Mouse (Mus musculus): Measurements from ENCODE around the gene 1700001O22Rik. TPM values are rescaled to one million over a fixed set of nuclear protein-coding genes. Genes with fewer than 3 reads are reported as not detected.

The 1700001O22Rik gene
- polyA plus RNA-seq, 1 experiment from 2014 or later: 1.8 TPM

DNA sequence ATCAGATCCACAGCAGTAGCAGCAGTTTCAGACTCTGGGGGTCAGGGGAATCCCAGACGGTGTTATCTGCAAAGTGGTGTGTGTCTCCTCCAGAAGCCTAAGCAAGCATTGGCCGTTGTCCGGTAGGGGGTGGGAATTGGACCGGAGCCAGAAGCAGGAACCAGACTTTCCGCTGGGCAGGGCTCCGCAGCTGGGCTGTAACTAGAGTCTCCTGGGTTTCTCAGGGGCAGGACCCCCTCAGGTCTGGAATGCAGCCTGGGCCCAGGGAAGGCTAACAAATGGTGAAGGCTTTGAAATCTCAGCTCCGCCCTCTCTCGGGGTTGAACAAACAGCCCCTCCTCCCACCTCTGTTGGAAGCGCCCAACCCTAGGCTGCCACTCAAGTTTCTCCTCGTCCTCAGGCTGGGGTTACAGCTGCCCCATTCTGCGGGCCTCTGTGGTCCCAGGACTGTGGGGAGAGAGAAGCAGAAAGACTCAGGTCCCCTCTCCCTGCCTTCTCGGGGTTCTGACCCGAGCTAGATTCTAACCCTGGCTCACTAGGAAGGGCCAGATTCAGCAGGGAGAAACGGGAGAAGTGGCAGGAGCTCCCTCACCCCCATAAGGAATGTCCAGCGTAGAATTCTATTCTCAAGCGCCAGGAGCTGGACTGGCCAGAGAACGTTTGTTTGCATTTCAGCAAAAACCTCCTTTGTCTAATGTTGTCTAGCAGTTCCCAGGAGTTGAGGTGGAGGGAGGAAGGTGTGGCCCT lies 44.9 kb downstream of the 1700001O22Rik start:
- Histone ChIP-seq H3K36me3 (ENCODE audit: control insufficient read depth, insufficient read depth, low read length) (no peaks in the 10 kb centered on the region), H3K4me2 (ENCODE audit: low read depth) (peak overlapping the region; percentile 24; the same call in 1 of the 2 replicates), H3K9ac (ENCODE audit: low read length) (peak overlapping the region; percentile 55), H3K4me3 (ENCODE audit: low read depth, low read length) (no peak overlapping the region), H3K27ac (ENCODE audit: low read depth, low read length) (peak overlapping the region; percentile 78), H3K9me3 (ENCODE audit: control insufficient read depth, low read length) (0 out of 2 replicates have a peak, but pooled peaks cover 3% of the 10 kb centered on the region), H3K27me3 (ENCODE audit: control insufficient read depth, insufficient read depth, low read length) (no peaks in the 10 kb centered on the region), H3K4me1 (ENCODE audit: control insufficient read depth, insufficient read depth, low read length) (peaks cover 23% of the 10 kb centered on the region)
- DNase-seq (ENCODE audit: low spot score) (peak; percentile 87), ATAC-seq (ENCODE audit: insufficient read depth, low FRiP score, low TSS enrichment) (peak; percentile 83)
- WGBS: under 1% methylated on average over 17 of the region's 17 CpGs

DNA sequence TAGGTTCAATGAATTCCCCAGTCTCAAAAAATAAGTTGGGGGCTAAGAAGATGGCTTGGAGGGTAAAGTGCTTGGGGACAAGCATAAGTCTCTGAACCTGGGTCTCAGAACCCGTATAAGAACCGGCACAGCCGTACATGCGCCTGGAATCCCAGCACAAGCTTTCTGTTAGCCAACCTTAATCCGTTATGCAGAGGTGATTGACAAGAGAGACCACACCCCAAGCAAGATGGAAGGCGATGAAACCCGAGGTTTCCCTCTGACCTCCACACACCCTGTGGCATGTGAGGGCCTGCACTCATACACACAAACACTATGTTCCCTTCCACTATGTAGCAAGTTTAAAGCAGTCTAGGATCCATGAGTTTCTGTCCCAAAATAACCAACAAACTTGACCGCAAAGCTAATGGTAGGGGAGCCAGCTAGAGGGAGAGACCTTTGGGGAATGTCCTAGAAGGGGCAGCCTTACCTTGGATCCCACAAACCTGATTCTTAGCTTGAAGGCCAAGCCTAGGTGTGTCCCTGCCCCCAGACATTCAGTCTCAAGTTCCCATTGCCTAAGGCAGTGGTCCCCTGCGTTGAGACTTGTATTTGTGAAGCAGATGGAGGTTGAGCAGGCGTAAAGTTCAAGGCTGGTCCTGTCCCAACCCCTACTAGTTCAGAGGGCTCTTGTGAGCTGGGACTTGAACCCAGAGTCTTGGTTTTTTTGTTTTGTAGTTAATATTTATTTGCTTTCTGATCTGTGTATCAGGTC lies 46.3 kb downstream of the 1700001O22Rik start:
- H3K9ac ChIP-seq (ENCODE audit: low read length): no peak overlapping the region
- no peaks in the 10 kb centered on the region for H3K36me3 ChIP-seq (ENCODE audit: control insufficient read depth, insufficient read depth, low read length)
- H3K4me3 ChIP-seq (ENCODE audit: low read depth, low read length): no peak overlapping the region
- no peak for ATAC-seq (ENCODE audit: insufficient read depth, low FRiP score, low TSS enrichment)
- WGBS: 89% methylated on average over 10 of the region's 10 CpGs
- peaks cover 23% of the 10 kb centered on the region for H3K4me1 ChIP-seq (ENCODE audit: control insufficient read depth, insufficient read depth, low read length)
- no peak overlapping the region for H3K27ac ChIP-seq (ENCODE audit: low read depth, low read length)
- H3K27me3 ChIP-seq (ENCODE audit: control insufficient read depth, insufficient read depth, low read length): no peaks in the 10 kb centered on the region
- DNase-seq (ENCODE audit: low spot score): no peak
- H3K4me2 ChIP-seq (ENCODE audit: low read depth): no peak overlapping the region
- 0 out of 2 replicates have a peak, but pooled peaks cover 3% of the 10 kb centered on the region for H3K9me3 ChIP-seq (ENCODE audit: control insufficient read depth, low read length)

DNA sequence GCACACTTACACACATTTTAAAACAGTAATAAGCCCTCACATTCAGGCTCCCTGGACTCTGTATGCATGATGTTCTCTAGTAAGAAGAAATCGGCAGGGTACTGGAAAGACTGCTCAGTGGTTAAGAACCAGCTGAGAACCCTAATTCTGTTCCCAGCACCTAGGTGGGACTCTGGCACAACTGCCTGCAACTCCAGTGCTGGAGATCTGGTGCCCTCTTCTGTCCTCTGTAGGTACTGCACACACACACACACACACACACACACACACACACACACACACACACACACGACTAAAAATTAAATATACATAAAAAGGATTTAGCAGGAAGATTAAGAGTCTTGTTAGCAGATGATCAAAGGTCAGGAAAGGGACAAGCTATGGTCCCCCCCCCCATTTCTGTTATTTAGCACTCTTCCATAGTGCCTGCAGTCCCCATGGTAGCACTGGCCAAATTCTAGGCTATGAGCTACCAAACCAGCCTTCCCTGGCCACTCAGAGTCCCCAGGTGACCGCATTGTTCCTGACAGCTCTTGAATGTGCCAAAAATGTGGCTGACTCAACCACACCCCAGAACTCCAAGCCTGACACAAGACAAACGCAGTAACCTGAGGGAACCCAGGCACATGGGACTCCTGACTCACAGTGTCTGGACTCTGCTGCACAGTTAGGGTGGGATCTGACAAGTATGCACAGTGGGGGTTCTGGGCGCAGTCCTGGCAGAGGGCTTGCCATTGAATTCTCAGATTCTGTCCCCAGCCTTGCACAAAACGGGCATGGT lies 47.3 kb downstream of the 1700001O22Rik start:
- Histone ChIP-seq H3K9ac (ENCODE audit: low read length) (no peak overlapping the region), H3K9me3 (ENCODE audit: control insufficient read depth, low read length) (0 out of 2 replicates have a peak, but pooled peaks cover 3% of the 10 kb centered on the region), H3K27ac (ENCODE audit: low read depth, low read length) (no peak overlapping the region), H3K27me3 (ENCODE audit: control insufficient read depth, insufficient read depth, low read length) (no peaks in the 10 kb centered on the region), H3K4me1 (ENCODE audit: control insufficient read depth, insufficient read depth, low read length) (peaks cover 23% of the 10 kb centered on the region), H3K36me3 (ENCODE audit: control insufficient read depth, insufficient read depth, low read length) (no peaks in the 10 kb centered on the region), H3K4me3 (ENCODE audit: low read depth, low read length) (no peak overlapping the region), H3K4me2 (ENCODE audit: low read depth) (no peak overlapping the region)
- DNase-seq (ENCODE audit: low spot score) (no peak), ATAC-seq (ENCODE audit: insufficient read depth, low FRiP score, low TSS enrichment) (no peak)
- WGBS: 95% methylated on average over 6 of the region's 6 CpGs

DNA sequence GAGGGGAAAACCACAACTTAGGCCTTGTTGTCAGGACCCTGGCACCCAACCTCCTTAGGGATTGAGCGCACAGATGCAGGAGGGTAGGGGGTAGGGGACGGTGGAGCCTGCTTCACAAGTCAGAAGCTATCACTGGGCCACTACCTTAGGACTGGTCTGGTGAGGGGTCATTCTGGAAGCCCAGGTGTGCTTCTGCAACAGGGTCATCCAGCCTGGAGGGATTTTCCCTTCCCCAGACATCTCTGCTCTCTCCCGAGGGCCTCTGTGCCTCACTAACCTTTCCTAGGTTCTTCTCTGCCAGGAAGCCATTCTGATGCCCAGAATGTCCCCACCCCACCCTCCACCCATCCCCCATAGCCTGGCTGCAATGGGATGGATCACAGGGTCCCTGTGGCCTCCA lies 48.6 kb downstream of the 1700001O22Rik start:
- Histone ChIP-seq H3K4me2 (ENCODE audit: low read depth) (no peak overlapping the region), H3K9ac (ENCODE audit: low read length) (no peak overlapping the region), H3K9me3 (ENCODE audit: control insufficient read depth, low read length) (0 out of 2 replicates have a peak, but pooled peaks cover 3% of the 10 kb centered on the region), H3K27ac (ENCODE audit: low read depth, low read length) (no peak overlapping the region), H3K36me3 (ENCODE audit: control insufficient read depth, insufficient read depth, low read length) (no peaks in the 10 kb centered on the region), H3K27me3 (ENCODE audit: control insufficient read depth, insufficient read depth, low read length) (no peaks in the 10 kb centered on the region), H3K4me3 (ENCODE audit: low read depth, low read length) (no peak overlapping the region), H3K4me1 (ENCODE audit: control insufficient read depth, insufficient read depth, low read length) (peaks cover 16% of the 10 kb centered on the region)
- ATAC-seq (ENCODE audit: insufficient read depth, low FRiP score, low TSS enrichment) (no peak), DNase-seq (ENCODE audit: low spot score) (no peak)
- WGBS: 90% methylated on average over 3 of the region's 3 CpGs

DNA sequence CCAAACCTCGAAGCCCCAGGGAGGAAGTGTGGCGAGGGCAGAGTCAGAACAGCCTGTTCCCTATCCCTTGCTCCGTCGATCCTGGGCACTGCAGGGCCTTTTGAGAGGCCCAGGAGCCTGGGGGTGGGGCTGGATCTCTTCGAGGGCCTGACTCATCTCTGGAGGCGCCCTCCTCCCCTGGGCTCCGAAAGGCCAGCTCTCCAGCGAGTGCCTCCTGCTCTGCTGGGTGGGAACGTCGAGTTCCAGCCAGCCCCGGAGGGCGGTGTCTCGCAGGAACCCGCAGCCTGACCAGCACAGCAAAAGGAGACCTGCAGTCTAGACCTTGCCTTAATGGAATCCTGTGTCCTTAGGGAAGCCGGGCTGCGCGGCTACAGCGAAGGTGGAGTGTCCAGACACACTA lies 50.2 kb downstream of the 1700001O22Rik start:
- Histone ChIP-seq H3K27ac (ENCODE audit: low read depth, low read length) (no peak overlapping the region), H3K9ac (ENCODE audit: low read length) (peak overlapping the region; percentile 22), H3K9me3 (ENCODE audit: control insufficient read depth, low read length) (0 out of 2 replicates have a peak, but pooled peaks cover 3% of the 10 kb centered on the region)

DNA sequence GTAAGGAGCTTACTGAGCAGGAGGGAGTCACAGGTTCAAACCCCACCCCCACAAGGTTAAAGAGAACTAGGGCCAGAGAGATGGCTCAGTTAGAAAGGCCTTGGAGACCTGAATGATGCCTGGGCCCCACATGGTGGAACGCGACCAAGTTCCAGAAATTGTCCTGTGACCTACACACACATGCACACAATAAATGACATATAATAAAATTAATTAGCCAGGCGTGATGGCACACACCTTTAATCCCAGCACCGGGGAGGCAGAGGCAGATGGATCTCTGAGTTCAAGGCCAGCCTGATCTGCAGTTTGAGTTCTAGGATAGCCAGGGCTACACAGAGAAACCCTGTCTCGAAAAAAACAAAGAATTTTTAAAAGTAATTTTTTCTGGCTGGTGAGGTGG lies 51.0 kb downstream of the 1700001O22Rik start:
- H3K27me3 ChIP-seq (ENCODE audit: control insufficient read depth, insufficient read depth, low read length): no peaks in the 10 kb centered on the region
- DNase-seq (ENCODE audit: low spot score) (no peak), ATAC-seq (ENCODE audit: insufficient read depth, low FRiP score, low TSS enrichment) (no peak)
- H3K9me3 ChIP-seq (ENCODE audit: control insufficient read depth, low read length): 0 out of 2 replicates have a peak, but pooled peaks cover 3% of the 10 kb centered on the region
- H3K4me2 ChIP-seq (ENCODE audit: low read depth): no peak overlapping the region
- no peak overlapping the region for H3K9ac ChIP-seq (ENCODE audit: low read length)
- no peaks in the 10 kb centered on the region for H3K4me1 ChIP-seq (ENCODE audit: control insufficient read depth, insufficient read depth, low read length)
- no peaks in the 10 kb centered on the region for H3K36me3 ChIP-seq (ENCODE audit: control insufficient read depth, insufficient read depth, low read length)
- WGBS: 95% methylated on average over 5 of the region's 5 CpGs
- H3K27ac ChIP-seq (ENCODE audit: low read depth, low read length): no peak overlapping the region
- no peak overlapping the region for H3K4me3 ChIP-seq (ENCODE audit: low read depth, low read length)

More for the DNA sequence above, 50.2 kb downstream of the 1700001O22Rik start:
- no peak overlapping the region for H3K4me3 ChIP-seq (ENCODE audit: low read depth, low read length)
- DNase-seq (ENCODE audit: low spot score): no peak
- no peaks in the 10 kb centered on the region for H3K36me3 ChIP-seq (ENCODE audit: control insufficient read depth, insufficient read depth, low read length)
- no peaks in the 10 kb centered on the region for H3K4me1 ChIP-seq (ENCODE audit: control insufficient read depth, insufficient read depth, low read length)
- no peaks in the 10 kb centered on the region for H3K27me3 ChIP-seq (ENCODE audit: control insufficient read depth, insufficient read depth, low read length)
- WGBS: 23% methylated on average over 18 of the region's 18 CpGs
- ATAC-seq (ENCODE audit: insufficient read depth, low FRiP score, low TSS enrichment): no peak
- H3K4me2 ChIP-seq (ENCODE audit: low read depth): no peak overlapping the region

DNA sequence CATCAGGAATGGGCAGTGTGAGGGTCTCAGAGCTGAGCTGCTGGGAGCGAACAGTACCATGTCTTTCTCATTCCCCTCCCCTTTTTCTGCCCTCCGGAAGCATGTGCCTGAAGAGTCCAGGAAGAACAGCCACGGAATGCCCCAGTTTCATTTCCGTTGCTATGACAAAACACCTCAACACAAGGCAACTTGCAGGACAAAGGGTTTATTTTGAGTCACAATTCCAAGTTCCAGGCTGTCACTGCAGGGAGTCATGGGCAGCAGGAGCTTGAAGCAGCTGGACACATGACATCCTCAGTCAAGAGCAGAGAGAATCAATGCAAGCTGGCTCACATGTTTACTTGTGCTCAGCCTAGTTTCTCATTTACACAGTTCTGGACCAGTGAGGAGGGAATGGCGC lies 53.4 kb downstream of the 1700001O22Rik start:
- no peak for ATAC-seq (ENCODE audit: insufficient read depth, low FRiP score, low TSS enrichment)
- Histone ChIP-seq H3K9ac (ENCODE audit: low read length) (no peak overlapping the region), H3K27ac (ENCODE audit: low read depth, low read length) (no peak overlapping the region), H3K9me3 (ENCODE audit: control insufficient read depth, low read length) (no peaks in the 10 kb centered on the region), H3K36me3 (ENCODE audit: control insufficient read depth, insufficient read depth, low read length) (no peaks in the 10 kb centered on the region), H3K27me3 (ENCODE audit: control insufficient read depth, insufficient read depth, low read length) (no peaks in the 10 kb centered on the region), H3K4me3 (ENCODE audit: low read depth, low read length) (no peak overlapping the region), H3K4me2 (ENCODE audit: low read depth) (no peak overlapping the region), H3K4me1 (ENCODE audit: control insufficient read depth, insufficient read depth, low read length) (no peaks in the 10 kb centered on the region)
- WGBS: 49% methylated on average over 5 of the region's 5 CpGs
- no peak for DNase-seq (ENCODE audit: low spot score)

DNA sequence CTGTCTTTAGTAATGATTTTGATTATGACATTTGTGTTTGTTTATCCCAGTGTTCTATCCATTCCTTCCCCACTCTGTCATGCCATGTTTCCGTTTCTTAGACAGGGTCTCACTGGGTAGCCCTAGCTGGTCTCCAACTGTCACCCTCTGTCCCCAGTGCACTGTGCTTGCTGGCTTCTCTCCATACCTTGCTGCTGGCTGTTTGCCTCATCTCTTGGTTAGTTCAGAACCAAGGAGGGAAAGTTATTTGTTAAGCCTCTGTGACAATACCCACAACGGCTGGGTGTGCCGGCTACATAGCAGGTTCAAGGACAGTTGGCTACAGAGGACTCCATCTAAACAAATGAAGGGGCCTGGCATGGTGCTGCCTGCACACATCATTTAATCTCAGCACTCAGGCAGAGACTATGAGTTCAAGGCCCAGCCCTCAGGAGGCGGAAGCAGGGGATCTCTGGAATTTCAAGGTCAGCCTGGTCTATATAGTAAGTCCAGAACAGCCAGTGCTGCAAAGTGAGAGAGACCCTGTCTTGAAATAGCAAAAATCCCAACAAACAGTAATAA lies 55.8 kb downstream of the 1700001O22Rik start:
- Histone ChIP-seq H3K4me3 (ENCODE audit: low read depth, low read length) (no peak overlapping the region), H3K4me2 (ENCODE audit: low read depth) (no peak overlapping the region), H3K36me3 (ENCODE audit: control insufficient read depth, insufficient read depth, low read length) (no peaks in the 10 kb centered on the region), H3K9me3 (ENCODE audit: control insufficient read depth, low read length) (no peaks in the 10 kb centered on the region), H3K9ac (ENCODE audit: low read length) (no peak overlapping the region), H3K4me1 (ENCODE audit: control insufficient read depth, insufficient read depth, low read length) (peaks cover 15% of the 10 kb centered on the region), H3K27ac (ENCODE audit: low read depth, low read length) (no peak overlapping the region), H3K27me3 (ENCODE audit: control insufficient read depth, insufficient read depth, low read length) (no peaks in the 10 kb centered on the region)
- ATAC-seq (ENCODE audit: insufficient read depth, low FRiP score, low TSS enrichment): no peak
- no peak for DNase-seq (ENCODE audit: low spot score)
- 88% methylated on average over 4 of the region's 4 CpGs for WGBS

All from neural tube, embryonic 11.5 days (tissue).